Mouse (Mus musculus) megakaryocyte, adult 5-6 weeks (primary cell): ENCODE measurements around the gene Nup107. TPM values are rescaled to one million over a fixed set of nuclear protein-coding genes. Genes with fewer than 3 reads are reported as not detected.
"Not testable (repeated sequence)": the region's sequence is repeated elsewhere in the genome, so short reads cannot be mapped to it uniquely, and the experiment has no call there.

Experiments
- ATAC-seq: 2 replicates; pipeline ENCODE4 v1.8.0; 2016; ENCODE audit warnings: mild to moderate bottlenecking, inconsistent platforms; ENCODE audit not compliant: poor library complexity, severe bottlenecking
- total RNA-seq, 2 experiments: library from RNA; stranded (forward) in 1 of 2; stranded (reverse) in 1 of 2; fragments of 153-499, 151-499 nt in 1 of 2; fragments of 221-1000, 200-1000 nt in 1 of 2; gene quantifications; 2 replicates each; pipeline versions ENCODE4 v1.2.3 to v1.2.4; 2015 to 2017

The Nup107 gene
- total RNA-seq, 2 experiments from 2014 or later = 50.9 to 68.7 TPM

GRCm38 (mm10) chr10:117766896-117767160, 25.7 kb downstream of the Nup107 start:
- no peak for ATAC-seq

GRCm38 (mm10) chr10:117766111-117766895, 26.2 kb downstream of the Nup107 start:
- no peak for ATAC-seq

- ATAC-seq = no peak
Measured at GRCm38 (mm10) chr10:117765116-117765894, 27.2 kb downstream of the Nup107 start.

GRCm38 (mm10) chr10:117764598-117764997, 27.9 kb downstream of the Nup107 start:
- peak; percentile 18; the same call in 1 of the 2 replicates for ATAC-seq

DNA sequence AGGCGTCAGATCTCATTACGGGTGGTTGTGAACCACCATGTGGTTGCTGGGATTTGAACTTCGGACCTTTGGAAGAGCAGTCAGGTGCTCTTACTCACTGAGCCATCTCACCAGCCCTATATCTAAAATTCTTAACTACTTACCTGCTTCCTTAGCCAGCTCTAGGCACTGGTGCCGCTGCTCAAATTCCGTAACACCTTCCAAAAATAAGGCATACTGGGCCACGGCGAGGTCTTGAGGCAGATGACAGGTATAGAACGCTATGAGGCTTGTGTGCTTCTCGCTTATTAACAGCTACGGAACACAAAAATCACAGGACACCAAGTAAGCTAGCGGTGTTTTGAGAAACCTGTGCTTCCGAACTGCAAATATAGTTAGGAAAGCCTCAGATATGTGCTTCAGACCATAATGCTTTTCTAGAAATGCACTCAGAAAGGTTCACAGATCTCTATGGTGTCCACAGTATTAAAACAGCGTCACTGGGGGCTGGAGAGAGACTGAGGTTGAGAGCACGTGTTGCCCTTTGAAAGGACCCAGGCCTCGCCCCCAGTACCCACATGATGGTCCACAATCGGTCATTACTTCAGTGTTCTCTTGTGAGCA, 28.8 kb downstream of the Nup107 start:
- ATAC-seq = no peak

DNA sequence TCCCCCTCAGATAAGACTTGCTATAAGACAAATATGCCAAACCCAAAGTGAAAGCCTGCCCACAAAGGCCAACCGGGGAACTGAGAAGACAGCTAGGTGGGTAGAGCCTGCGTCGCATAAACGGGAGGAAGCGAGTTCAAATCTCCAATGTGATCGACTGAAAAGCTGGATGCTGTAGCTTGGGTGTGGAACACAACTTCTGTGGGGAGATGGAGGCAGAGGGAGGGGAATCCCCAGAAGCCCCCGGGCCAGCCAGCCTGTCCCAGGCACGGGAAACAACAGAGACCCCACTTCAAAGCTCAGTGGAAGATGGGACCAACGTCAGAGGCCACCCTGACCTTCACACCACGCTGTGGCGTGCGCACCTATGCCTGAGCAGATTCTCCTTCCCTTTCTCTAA, 29.5 kb downstream of the Nup107 start:
- ATAC-seq = no peak

DNA sequence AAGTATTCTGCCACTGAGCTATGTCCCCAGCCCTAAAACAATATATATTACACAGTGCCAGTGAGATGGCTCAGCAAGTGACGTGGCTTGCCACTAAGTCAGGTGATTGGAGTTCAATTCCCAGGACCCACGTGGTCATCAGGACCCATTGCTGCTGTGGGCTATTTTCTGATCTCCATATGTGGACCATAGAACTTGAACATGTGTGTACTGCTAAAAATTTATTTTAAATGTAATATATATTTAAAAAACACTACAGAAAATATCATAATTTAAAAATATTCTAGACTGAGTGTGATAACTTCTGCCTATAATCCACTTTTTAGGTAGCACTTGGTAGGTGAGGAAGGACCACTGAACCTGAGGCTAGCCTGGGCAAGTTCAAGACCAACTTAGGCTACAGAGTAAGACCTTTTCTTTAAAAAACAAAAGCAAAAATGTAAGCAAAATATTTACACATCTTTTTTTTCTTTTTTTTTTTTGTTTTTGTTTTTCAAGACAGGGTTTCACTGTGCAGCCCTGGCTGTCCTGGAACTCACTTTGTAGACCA, 30.1 kb downstream of the Nup107 start:
- ATAC-seq = no peak

GRCm38 (mm10) chr10:117761551-117761950, 31.0 kb downstream of the Nup107 start:
- no peak for ATAC-seq

- no peak for ATAC-seq
Measured at GRCm38 (mm10) chr10:117760831-117761335, 31.6 kb downstream of the Nup107 start.

GRCm38 (mm10) chr10:117759844-117760630, 32.5 kb downstream of the Nup107 start:
- ATAC-seq = no peak

GRCm38 (mm10) chr10:117758749-117759727, 33.5 kb downstream of the Nup107 start:
- no peak for ATAC-seq

DNA sequence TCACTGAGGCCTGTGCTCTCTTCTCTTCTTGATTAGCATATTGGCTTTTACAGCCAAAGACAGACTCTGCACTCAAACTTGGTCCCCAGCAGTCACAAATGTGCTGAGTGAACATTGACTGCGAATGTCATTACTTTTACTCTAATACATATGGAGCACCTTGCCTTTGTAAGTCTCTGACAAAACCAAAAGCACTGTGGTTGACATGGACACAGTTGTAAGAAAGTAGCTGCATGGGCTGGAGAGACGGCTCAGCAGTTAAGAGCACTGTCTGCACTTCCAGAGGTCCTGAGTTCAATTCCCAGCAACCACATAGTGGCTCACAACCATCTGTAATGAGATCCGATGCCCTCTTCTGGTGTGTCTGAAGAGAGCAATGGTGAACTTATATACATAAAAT, 34.2 kb downstream of the Nup107 start:
- ATAC-seq = not testable (repeated sequence)

GRCm38 (mm10) chr10:117757796-117758342, 34.6 kb downstream of the Nup107 start:
- ATAC-seq = no peak

DNA sequence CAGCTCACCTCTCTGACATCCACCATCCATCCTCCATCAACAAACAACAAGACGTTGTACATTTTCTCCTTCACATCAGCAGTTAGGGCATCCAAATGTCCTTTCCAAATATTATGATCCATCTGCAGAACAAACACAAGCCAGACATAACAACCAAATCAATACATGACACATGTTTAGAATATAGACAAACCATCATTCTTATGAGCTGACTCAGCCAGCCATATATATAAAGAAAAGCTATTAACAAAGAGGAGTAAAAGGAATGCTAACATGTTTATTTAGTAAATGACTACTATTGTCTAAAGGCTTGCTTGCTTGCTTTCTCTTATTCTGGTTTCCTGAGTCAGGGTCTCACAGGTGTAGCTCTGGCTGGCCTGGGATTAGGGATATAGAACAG, 35.2 kb downstream of the Nup107 start:
- ATAC-seq = no peak

DNA sequence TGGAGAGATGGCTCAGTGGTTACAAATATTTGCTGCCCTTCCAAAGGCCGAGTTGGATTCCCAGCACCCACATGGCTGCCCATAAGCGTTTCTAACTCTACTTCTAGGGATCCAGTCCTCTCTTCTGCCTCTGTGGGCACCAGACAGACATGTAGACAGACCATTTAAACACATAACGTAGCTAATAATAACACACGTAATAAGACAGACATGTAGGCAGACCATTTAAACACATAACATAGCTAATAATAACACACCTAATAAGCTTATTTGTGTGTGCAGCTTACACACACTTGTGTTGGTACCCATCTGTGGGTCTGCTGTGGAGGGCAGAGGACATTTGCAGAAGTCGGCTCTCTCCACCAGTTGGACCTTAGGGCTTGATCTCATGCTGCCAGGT, 35.7 kb downstream of the Nup107 start:
- no peak for ATAC-seq

DNA sequence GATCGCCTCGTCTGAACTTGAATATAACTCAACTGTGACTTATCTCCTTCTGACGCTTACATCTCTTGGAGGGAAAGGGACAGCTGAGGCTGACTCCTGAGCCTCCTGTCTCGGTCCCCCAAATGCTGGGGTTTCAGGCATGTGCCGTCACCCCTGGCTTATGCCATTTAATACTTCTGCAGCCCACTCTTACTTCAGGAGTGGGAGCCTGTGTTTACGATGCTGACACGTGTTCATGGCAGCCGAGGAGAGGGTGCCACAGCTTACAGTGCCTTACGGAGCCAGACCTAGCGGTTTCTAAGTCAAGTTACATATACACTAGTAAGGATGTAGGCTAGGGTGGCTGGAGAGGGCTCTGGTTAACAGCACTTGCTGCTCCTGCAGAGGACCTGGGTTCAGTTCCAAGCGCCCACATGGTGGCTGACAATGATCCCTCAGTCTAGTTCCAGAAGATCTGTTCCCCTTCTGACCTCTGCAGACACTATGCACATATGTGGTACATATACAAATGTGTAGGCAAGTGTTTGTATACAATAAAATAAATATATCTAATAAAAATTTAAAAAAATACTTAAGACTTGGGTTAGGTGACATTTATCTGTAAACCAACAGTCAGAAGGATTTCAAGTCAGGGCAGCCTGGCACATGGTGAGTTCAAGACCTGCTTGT, 36.6 kb downstream of the Nup107 start:
- ATAC-seq = peak; percentile 13; the same call in 1 of the 2 replicates

DNA sequence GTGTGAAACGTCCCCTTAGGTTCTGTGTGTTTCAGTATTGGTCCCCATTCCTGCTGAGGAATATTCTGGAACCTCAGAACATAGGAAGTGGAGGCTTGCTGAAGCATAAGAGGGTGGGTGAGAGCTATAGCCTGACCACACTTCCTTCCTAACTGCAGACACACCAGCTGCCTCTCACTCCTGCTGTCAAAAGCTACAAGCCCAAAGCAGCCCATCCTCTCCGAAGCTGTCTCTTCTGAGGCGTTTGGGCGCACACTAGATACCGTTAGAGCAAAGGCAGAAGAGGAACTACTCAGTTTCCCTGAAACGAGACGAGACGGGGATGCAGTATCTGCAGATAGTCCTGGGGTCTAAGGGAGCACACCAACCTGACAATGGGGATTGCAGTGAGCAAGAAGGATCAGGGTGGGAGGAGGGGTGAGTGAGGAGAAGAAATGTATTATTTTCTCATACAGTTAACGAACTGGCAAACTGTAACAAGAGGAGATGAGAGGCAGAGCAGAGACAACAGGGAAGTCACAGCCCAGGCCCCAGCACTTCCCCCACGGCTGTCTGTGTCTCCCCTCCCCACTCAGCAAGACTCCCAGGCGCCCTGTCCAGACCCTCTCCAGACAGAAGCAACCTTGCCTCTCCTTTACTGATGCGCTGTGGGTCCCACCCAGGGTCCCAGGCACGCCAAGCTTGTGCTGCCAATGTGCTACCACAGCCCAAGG, 37.3 kb downstream of the Nup107 start:
- peak; percentile 89 for ATAC-seq

DNA sequence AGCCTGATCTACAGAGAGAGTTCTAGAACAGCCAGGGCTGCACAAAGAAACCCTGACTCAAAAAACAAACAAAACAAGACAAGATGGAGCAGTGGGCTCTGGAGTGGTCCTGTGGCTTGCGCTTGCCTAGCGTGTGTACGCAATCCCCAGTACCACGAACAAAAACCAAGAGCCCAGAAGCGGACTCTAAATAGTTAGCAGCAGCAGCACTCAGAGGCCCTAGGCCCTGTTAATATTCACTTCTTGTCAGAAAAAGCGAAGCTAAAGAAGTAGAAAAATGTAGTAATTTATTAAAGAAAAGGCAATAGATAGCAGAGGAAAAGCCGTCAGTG, 37.9 kb downstream of the Nup107 start:
- ATAC-seq = no peak
